Mouse (Mus musculus): ENCODE data around the gene Nr1d2.

GRCm38 (mm10) chr14:18263427-18263826 lies 24.5 kb upstream of the Nr1d2 start:
- no peak for TF ChIP-seq CTCF (IDR thresholded peaks at IDR 0.05; ENCODE audit: low read depth, low read length)
- no peak for TF ChIP-seq POLR2A (IDR thresholded peaks at IDR 0.05; ENCODE audit: borderline replicate concordance, low read depth, low read length)
